Mouse (Mus musculus): ENCODE results near the gene Arhgef12. TPM values are rescaled to one million over a fixed set of nuclear protein-coding genes. Genes with fewer than 3 reads are reported as not detected.
"Not testable (repeated sequence)": the region's sequence is repeated elsewhere in the genome, so short reads cannot be mapped to it uniquely, and the experiment has no call there.

The Arhgef12 gene
- total RNA-seq (2021) = 100 to 1,000 TPM; 149 to 151 TPM
- long read RNA-seq, full-length matches to known transcripts = 1 of 66 reads
- long read RNA-seq, partial matches to known transcripts = 4 of 66 reads
- long read RNA-seq, other reads (novel, unspliced or antisense) = 61 of 66 reads

DNA sequence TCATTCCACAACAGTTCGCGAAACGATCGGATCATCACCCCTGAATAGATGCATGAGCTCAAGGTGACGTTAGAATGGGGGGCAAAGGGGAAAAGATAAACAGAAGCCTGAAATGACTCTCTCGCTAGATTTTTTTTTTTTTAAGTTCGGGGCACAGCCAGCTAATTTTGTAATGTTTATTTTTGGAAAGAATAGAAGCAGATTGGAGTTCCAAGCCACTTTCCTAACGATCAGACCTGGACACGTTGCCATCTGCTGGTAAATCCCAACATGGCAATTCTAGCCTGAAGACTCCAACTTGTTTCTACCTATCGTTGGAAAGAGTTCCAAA, at the start of gene Arhgef12:
TSS of gene Arhgef12 (minus strand) at position 53 of the 331 bp plus-strand sequence.
- DNase-seq (ENCODE audit: low spot score in 2 of 2) = peak in 1 of 2 experiments; percentile 77

DNA sequence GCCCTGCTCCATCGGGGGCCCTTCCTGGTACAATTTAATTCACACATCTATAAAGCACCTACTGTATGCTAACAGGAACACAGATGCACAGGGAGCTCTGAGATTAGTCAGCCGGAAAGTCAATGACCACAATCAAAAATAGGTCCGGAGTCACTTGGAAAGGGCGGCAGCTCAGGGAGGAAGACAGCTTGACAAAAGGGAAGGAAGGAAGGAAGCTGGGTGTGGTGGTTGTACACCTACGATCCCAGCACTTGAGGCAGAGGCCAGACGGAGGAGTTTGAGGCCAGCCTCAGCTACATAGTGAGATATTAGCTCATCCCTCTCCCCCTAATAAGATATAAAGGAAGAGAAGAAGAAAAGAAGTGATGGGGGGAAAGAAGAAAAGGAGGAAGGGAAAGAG, 48.9 kb upstream of the Arhgef12 start:
- no peak for DNase-seq (ENCODE audit: low spot score in 2 of 2)

DNA sequence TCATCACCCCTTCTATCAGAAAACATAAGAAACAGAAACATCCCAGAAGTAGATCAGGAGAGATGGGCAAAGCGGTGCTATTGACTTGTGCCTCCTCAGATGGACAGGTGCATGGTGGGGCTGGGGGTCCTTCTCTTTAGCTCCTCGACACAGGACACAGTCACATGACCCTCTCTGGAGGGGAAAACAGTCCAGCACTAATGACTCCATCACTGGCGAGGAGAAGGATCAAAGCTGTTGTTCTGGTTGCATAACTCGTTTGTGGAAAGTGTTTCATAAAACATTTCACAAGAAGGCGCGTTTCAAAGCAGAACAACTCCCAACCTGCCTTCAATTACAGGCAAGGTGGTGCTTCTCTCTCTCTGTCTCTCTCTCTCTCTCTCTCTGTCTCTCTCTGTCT, 44.7 kb upstream of the Arhgef12 start:
- DNase-seq (ENCODE audit: low spot score in 2 of 2) = no peak

DNA sequence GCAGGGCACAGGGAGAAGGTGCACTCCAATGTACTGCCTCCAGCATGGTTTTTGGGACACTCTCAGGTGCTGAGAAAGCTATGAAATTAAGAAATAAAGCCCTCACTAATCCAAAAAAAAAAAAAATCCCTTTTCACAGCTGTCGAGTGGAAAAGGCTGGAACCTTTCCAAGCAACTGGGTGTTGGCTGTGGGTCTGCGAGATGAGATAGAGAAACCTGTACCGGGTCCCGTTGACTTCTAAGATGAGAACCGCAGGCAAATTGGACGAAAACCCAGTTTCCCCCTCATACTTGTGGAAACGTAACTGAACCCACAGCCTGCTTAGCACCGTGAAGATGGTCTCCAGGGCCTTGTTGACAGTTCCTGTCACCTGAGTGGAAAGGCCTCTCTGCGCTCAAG, 43.9 kb upstream of the Arhgef12 start:
- DNase-seq (ENCODE audit: low spot score in 2 of 2) = no peak

DNA sequence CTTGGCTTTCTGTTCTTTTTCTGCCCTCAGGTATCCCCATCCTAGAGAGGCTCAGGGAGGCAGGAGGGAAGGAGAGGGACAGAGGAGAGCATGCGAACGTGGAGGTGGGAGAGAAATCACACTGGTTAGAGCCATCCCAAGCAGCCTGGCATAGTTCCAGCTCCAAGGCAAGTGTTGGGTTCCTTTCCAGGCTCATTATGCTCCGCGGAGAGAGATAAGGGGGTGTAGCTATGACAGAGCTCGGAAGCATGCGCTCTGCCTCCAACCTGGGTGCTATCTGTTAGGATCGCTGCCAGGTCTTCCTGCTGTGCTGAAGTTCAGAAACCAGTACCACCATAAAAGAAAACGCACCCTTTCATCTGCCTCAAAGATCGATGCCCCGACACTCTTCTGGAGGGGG, 43.0 kb upstream of the Arhgef12 start:
- peak; percentile 61 to 69 for DNase-seq (ENCODE audit: low spot score in 2 of 2)

DNA sequence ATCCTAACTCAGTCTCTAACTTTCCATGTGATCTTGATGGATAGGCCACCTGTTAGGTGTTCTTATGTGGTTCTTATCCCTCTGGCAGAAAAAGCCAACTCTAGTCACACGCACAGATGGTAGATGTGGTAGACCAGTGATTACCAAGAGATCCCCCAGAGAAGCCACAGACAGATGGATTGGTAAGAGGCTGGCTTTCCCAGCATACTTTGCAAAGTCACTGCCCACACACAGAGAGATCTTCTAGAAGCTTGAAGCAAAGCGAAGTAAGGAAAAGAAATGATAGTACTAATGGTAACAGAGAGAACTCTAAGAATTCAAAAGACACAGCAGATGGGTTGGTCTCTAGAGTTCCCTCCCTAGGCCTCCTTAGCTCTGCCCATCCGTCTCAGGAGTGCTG, 42.5 kb upstream of the Arhgef12 start:
- peak; percentile 45 to 63 for DNase-seq (ENCODE audit: low spot score in 2 of 2)

DNA sequence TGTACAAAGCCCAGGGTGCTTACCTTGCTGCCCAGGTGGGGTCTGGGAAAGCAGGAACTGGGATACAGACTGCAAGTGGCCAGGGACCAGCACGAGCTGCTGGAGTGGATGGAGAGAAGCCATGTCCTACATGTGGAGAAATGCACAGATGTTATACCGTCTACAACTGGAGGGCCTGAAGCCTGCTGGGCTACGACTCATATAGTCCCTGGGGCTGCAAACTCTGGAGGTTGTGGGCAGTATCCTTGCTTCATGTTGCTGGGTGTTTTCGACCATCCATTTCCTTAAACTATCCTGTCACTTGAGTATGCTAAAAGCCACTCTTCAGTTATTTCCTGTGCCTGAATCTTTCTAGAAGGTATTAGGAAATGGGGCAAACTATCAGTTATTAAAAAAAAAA, 38.2 kb upstream of the Arhgef12 start:
- no peak for DNase-seq (ENCODE audit: low spot score in 2 of 2)

DNA sequence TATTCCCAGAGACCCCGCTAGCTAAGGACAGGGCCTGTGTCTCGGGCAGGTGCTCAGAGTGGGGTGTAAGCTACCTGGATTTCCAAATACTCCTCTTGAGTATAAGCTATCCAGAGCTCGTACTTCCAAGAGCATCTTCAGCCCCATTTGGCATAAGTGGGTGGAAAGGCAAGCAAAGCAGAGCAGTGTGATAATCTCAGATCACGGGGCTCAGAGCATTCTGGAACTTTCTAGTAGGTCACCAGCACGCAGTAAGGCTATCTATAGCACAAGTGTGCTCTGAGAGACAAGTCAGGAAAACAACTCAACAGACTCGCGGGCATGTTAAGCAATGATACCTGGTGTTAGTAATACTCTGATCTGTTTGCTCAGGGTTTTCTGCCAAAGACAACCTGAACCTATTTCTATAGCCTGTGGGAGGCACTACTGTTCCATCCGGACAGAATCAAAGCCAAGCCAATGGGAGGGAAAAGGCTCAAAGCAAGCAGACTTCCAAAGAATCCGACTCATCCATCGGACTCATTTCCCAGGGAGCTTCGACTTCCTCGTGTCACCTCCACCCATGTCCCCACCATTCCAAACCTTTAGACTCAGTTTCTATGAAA, 37.3 kb upstream of the Arhgef12 start:
- DNase-seq (ENCODE audit: low spot score in 2 of 2) = no peak

DNA sequence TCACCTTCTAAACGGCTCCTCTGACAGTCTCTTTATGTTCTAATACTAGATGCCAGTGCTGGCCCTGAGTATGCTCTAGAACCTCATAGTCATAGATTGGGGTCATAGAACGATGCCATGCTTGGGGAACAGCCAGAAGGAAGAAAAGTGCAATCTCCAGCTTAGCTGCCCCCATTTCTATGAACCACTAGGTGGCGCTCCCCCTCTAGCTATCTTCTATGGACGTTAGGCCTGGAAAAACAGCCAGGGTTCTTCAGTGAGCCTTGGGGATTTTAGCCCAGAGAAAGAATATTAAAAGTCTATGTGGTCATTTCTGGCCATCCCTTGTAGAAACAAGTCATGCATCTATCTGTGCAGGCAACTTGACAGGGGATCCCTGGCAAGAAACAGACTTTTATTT, 34.8 kb upstream of the Arhgef12 start:
- DNase-seq (ENCODE audit: low spot score in 2 of 2) = peak; percentile 48 to 87

DNA sequence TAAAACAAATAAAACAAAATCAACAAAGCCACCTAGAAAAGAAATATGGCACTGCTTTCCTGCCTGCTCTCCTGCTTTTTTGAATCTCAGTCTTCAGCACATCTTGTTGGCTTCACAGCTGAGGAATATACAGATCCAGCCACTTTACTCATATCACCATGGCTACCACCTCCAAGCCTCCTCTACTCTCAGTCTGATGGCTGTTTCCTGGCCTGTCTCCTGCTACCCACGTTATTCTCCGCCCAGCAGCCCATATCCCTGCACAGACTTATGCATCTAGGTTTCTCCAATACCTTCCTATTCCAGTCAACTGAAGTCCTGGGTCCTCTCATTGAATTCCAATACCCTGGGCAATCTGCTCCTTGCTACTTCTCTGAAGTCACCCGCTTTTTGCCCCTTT, 26.5 kb upstream of the Arhgef12 start:
- DNase-seq (ENCODE audit: low spot score in 2 of 2) = peak; percentile 59 to 67

DNA sequence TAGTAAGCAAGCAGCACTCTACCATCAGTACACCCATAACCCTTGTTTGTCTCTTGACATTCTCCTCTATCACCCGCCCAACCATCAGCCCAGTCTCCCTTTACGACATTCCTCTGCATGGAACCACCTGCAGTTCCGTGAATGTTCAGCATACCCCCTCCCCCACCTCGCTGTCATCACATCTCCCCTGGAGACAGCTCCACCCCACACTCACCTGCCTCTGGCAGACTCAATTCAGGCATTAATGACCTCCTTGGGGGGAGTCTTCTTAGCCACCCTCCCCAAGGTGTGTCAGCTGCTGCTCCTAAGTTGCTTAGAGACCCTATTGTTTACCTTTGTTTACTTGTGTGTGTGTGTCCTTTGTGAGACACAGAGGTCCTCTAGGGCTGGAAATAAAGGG, 25.3 kb upstream of the Arhgef12 start:
- no peak for DNase-seq (ENCODE audit: low spot score in 2 of 2)

DNA sequence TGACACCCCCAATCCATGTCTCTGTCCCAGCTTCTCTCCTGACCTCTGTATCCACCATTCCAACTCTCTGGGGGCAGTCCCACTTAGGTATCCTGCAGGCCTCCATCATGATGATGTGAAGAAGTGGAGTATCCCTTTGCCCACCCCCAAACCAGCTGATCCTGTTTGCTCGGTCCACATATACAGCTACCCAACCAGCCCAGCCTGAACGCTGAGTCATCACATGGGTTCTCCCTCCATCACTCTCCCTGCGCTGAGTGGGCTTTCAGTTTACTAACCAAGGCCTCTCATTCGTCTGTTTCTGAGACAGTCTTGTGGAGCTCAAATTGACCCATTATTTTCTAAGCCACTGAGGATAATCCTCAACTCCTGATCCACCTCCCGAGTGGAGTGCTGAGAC, 24.9 kb upstream of the Arhgef12 start:
- DNase-seq (ENCODE audit: low spot score in 2 of 2) = no peak

DNA sequence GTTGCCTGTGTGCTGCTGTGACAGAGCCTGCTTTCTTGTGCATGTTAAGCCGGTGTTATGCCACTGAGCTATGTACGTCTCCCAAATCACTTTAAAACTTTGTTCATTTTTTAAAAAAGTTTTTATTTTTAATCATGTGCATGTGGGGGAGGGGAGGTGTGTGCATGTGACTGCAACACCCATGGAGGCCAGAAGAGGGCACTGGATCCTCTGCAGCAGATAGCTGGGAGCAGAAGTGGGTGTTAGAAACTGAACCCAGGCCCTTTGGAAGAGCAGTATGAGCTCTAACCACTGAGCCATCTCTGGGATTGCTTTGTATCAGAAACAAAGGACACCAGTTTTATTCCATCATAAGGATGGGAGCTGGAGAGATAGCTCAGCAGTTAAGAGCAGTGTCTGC, 23.6 kb upstream of the Arhgef12 start:
- no peak for DNase-seq (ENCODE audit: low spot score in 2 of 2)

DNA sequence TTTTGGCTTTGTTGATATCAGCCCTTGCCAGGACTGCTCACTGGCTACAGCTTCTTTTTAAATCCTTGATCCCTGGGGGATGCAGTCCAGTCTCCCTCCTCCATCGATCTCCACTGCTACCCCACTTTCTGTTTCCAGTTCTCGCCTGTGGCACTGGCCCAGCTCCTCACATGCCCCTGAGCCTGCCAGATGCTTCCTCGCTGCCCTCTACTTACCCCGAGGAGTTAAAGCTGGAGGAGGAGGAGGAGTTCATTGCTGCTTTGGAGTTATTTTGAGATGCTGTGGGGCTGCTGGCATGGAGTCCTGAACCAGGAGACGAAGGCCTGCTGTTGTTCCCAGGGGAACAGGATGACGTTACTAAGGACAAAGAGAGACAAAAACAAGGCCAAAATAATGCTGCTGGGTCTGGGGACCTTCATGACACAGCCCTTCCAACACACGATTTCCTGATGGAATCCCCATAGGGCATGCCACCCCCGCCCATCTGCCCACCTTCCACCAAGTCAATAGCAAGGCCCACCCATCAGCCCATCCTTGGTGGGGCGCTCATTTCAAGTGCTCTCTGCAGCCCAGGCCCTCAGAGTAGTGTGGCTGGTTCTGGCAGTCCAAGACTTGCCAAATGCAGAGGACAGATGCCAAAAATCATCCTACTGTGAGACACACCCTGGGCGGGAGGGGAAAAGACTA, 20.2 kb upstream of the Arhgef12 start:
- peak in 1 of 2 experiments; percentile 51 for DNase-seq (ENCODE audit: low spot score in 2 of 2)

DNA sequence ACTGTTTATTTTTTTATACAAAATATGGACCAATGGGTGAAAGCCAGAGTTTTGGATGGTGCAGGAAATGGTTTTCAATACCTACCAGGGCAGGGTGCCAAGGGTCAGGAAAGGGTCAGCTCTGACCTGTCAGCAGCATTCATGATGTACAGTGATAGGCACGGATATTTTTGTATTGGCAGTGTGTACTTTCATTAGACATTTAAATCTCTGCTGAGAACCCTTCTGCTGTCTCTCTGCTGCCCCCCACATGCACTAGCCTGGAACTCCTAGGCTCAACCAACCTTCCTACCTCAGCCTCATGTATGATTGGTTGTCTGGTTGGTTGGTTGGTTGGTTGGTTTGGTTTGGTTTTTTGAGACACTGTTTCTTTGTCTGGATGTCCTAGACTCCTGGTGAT, 15.3 kb upstream of the Arhgef12 start:
- DNase-seq (ENCODE audit: low spot score in 2 of 2) = no peak

DNA sequence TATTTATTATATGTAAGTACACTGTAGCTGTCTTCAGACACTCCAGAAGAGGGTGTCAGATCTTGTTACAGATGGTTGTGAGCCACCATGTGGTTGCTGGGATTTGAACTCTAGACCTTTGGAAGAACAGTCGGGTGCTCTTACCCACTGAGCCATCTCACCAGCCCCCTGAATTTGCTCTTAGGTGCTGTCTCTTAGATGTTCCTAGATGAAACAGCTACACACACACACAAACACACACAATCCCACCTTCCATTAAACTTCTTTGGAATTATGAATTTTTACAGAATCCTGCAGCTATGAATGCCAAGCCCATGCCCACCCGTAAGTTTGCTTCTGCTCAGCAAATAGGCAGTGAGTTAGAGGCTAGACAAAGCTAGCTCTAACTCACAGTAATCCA, 14.9 kb upstream of the Arhgef12 start:
- not testable (repeated sequence) for DNase-seq (ENCODE audit: low spot score in 2 of 2)

DNA sequence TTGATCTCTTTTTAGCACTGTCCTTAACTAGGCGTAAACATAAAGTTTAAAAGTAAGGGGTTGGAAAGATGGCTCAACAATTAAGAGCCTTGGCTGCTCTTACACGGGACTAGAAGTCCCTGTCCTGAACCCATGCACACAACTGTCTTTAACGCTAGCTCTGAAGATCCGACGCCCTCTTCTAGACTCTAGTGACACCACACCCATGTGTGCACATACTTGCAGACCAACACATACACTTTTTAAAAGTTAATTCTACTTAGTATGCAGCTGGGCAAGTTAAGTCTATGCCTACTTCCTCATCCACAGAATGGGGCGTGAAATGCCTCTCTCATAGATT, 9.9 kb upstream of the Arhgef12 start:
- DNase-seq (ENCODE audit: low spot score in 2 of 2) = no peak

DNA sequence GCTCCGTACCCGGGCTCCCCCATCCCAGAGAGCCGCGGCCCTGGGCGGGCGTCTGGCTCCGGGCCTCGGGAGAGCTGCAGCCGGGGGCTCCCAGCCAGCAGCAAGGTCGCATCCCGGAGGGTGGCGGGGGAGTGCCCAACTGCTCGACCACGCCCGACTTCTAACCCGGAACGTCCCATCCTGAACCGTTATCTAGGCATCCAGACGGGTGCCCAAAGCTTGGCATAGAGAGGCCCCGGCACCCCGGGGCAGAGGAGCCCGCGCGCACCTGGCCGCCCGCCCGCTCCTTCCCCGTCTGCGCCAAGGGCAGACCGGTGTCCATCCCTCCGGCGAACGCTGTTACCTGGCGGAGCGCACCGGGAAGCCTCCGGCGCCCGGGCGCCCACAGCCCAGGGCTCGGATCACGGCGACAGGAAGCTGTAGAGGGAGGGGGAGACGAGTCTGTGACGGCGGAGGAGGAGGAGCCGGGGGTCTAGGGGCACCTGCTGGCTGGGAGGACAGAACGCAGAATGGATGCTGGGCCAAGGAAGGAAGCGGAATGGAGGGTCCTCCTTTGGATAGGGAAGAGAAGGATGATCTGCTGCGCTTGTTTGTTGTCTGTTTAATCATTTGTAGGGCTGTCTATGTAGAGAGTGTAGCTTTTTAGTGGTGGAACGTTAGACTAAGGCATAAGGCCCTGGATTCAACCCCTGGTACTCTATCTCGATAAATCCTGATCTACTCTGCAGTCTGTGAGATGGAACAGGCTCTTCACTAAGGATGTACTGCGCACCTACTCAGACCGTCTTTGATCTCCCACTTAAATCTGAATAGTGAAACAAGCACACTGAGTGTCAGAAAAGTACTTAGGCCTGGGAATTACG, 9.3 kb upstream of the Arhgef12 start, which contains the start of gene Tmem136:
TSS of gene Tmem136 (minus strand) at position 437 of the 863 bp plus-strand sequence.
- DNase-seq (ENCODE audit: low spot score in 2 of 2) = peak; percentile 68 to 70

DNA sequence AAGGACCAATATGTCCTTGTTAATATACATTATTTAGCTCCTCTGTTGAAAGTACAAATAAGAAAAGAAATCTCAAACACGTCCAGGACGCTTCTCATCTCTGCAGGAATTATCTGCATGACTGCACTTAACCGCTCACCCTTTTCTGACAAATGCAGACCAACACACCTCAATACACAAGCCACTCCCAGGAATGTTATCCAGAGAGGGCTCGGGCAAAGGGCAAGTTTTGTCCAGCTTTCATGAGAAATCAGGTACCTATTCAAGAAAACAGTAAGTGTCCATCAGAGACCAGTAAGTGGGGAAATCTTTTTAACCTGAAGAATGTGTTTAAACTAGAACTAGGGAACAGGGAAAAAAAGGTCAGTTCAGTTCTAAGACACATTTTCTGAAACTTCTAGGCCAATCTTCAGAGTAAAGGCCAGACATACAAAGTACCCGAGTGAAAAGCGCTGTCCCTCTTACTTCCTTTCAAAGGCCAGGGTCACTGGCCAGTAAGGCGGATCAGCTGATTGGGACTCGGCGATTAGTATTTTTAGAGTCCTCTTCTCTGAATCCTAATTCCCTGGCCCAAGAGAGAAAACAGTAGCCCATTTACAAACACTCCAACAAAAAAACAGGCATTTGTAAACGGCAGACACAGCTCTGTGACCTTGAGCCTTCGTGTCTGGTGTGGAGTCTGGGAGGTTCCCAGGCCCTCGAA, 8.5 kb upstream of the Arhgef12 start:
- no peak for DNase-seq (ENCODE audit: low spot score in 2 of 2)

DNA sequence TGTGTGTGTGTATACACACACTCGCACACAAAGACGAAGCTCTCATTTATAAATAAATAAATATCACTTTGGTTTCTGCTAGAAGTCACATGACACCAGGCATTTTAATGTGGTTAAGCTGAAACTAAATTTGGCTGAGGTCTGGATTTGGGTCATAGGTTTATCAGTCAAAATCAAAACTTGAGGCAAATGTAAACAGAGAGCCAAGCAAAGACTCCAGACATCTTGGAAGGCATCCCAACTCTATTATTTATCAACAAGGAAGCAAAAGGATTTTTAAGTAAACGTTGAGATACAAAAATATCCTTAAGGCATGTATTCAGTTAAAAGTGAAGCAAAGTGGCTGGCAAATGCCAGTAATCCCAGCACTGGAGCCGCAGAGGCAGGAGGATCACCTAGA, 7.8 kb upstream of the Arhgef12 start:
- no peak for DNase-seq (ENCODE audit: low spot score in 2 of 2)

DNA sequence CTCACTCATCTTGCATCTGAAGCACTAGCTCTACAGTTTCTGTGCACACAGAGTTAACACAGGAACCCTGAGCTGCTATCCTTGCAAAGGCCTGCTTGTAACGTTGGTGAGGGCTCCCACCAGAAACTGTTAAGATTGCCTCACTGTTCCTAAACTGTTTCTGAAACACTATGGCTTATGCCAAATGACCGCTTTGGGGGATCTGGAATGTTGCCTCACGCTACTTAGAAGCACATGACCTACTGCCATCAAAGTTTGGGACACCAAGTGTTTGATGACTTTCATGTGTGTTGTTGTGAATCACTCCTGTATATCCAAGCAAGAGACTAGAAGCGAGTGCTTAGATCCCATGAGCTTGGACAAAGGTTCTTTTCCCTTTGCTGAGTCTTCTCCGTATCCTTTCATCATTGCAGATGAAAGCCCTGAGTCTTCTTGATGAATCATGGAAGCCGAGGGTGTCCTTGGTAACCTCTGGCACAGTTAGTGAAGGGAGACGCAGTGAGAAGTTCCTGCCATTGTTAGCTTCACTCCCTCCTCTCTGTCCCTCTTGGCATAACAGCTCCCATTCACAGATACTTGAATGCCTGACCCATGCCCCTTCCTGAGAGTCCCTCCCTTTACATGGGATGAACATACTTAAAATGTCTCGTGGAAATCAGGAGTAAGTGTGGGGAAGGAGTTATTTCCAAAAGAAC, 3.4 kb upstream of the Arhgef12 start:
- no peak for DNase-seq (ENCODE audit: low spot score in 2 of 2)
